Mouse (Mus musculus) lung, postnatal 14 days (tissue): ENCODE measurements around the gene Arhgap31.
"Not testable (repeated sequence)": the region's sequence is repeated elsewhere in the genome, so short reads cannot be mapped to it uniquely, and the experiment has no call there.

Source experiments
- DNase-seq: peaks from one replicate; pipeline ENCODE4 v3.0.0; 2021

The Arhgap31 gene

GRCm38 (mm10) chr16:38683094-38683493, 30.0 kb downstream of the Arhgap31 start:
- no peak for DNase-seq

GRCm38 (mm10) chr16:38681313-38681712, 31.8 kb downstream of the Arhgap31 start:
- DNase-seq = no peak

DNA sequence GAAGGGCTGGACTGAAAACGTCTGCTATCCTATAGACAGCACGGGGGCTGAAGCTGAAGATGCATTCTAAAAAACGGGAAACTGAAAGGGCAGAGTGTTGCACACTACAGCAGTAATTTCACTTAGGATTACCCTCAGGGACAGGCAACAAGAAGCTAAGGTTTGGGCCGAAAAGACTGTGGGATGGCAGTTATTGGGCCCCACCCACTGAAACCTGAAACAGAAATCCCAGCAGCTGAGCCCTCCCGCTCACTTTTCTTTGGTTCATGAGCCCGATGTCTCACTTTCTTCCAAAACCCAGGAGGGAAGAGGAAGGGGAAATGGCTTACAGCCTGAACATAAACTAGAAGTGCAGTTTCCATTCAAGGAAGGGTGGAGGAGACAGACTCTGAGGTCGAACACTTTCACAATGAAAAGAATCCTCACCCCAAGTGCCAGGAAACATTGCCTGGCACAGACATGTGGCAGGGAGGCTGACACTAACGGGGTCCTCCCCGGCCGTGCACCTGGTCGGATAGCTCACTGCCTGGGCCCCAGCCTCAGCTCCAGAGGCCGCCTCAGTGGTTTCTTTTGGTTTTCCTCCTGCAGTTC, 33.5 kb downstream of the Arhgap31 start:
- DNase-seq = peak; percentile 30

DNA sequence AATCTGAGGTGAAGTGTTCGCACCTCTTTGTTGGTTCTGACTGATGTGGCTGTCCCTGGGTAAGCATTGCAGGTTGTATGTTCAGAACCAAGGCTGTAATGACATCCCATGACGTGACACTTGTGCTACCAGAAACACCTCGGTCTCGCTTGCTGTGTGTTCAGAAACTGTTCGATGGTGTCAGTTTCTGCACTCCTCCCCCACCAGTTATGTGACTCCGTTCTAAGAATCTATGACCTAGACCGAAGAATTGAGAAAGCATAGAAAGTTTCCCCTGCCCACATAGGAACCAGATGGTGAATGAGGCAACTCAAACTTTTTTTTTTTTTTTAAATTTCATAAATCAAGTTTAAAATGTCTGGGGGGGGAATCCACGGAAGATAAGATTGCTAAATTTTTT, 34.2 kb downstream of the Arhgap31 start:
- DNase-seq = no peak

DNA sequence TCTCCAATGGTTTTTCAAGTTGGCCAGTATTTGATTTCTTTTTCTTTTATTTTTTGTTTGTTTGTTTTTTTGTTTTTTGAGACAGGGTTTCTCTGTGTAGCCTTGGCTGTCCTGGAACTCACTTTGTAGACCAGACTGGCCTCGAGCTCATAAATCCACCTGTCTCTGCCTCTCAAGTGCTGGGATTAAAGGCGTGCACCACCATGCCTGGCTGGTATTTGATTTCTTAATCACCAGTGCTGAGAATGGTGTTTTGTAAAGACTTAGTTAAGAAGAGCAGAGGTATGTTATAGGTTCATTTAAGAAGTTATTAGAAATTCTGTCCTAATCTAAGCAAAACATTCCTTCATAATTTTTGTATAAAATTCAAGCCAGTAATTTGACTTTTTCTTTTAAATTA, 35.1 kb downstream of the Arhgap31 start:
- DNase-seq = not testable (repeated sequence)

DNA sequence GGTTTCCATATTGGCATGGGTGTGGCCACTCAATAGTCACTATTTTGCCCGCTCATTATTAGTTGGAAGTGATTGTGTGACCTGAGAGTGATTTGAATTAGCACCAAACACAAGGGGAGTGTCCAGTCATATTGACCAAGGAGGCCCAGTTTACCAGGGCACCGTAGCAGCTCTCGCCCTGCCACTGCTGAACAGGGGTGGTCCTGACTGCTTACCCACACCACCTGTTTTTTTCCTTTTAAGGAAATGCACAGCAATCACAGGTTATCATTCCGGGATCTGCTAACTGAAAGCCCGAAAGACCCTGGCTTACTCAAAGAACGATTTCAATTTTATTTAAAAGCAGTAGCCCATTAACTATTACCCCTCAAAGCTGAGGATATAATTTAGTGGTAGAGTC, 35.9 kb downstream of the Arhgap31 start:
- no peak for DNase-seq

DNA sequence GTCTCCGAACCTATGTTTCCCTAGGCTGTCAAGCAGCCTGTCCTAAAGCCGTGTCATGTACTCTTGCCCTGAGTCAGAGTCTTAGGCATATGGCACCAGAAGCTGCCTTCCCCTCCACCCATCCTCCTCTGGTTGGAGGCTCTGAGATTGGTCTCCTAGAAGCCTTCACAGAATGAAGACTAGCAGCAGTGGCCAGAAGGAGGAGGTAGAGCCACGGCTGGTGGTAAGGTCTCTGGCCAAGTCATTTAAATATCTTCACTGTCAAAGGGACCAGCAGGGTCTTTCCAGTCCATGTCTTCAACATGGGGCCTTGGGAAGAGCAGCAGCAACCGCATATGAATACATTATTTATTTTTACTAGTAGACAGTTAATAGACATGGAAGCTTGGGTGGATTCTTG, 36.4 kb downstream of the Arhgap31 start:
- no peak for DNase-seq

GRCm38 (mm10) chr16:38675600-38676335, 37.3 kb downstream of the Arhgap31 start:
- DNase-seq = no peak

GRCm38 (mm10) chr16:38674891-38675290, 38.2 kb downstream of the Arhgap31 start:
- DNase-seq = no peak

- no peak for DNase-seq
Measured at GRCm38 (mm10) chr16:38673511-38673910, 39.6 kb downstream of the Arhgap31 start.

- DNase-seq = no peak
Measured at GRCm38 (mm10) chr16:38672947-38673346, 40.1 kb downstream of the Arhgap31 start.

DNA sequence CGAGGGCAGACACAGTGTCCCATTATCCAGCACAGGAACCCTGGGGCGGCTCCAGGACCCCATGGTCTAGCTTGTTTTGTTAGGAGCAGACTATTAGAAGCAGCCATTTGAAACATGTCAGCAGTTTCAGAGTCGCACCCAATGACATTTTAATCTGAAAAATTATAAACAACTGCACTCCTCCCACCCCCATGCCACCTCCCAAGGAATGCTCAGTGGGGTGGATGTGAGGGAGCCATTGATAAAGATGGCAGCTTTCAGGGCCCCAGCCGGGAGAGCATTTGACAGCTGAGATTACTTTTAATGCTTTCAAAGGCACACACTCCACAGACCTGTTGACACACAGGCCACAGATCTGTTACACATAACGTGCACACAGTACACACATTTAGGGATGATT, 40.7 kb downstream of the Arhgap31 start:
- no peak for DNase-seq

- no peak for DNase-seq
Measured at GRCm38 (mm10) chr16:38670621-38671390, 42.3 kb downstream of the Arhgap31 start.

DNA sequence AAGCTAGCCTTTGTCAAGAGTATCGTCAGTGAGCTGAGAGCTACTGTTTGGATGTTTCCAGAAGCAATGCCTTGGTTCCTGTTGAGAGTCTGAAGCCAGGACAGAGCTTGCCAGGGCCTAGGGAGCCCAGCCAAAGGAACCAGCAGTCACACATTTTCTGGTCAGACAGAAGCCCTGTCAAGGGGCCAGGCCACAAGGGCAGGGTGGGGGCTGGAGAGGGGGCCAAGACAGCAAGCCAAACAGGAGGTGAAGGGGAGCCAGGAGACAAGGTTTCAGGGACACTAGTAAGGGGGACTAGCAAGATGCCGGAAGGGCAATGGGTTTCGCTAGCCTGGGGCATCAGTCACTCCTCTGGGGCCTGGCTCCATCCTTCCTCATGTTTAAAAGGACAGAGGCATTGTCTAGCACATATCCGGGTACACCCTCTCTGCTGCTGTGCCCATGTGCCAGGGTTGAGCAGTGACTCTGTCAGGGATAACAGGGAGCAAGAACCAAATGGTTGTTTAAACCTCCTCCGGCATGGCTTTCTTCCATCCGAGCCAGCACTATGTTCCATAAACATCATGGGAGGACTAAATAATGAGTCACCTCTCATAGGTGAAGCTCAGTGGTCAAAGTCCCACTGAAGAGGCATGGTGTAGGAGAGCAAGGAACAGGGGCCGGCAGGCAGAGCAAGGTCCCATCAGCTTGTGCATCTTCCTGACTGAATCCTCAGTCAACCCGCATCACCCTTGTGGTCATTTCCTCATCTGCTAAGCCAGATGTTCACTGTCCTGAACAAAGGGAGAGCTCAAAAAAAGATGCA, 44.0 kb downstream of the Arhgap31 start:
- DNase-seq = peak; percentile 63

DNA sequence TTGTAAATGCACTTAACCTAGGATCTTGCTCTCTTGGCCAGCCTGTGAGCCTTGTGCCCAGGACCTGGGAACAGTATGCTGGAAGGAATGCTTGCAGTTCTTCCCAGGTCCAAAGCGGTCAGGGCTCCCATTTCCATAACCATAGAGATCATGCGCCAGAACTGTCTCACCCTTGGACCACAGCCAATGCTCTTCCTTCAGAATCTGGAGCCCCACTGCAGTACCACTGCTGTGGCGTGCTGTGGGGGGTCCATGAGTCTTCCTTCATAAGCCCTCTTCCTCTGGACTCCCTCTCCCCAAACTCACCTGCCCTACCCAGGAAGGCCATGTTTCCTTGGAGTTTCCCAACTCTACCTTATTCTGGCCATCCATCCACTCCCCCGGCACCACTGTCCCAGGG, 46.6 kb downstream of the Arhgap31 start:
- DNase-seq = no peak

DNA sequence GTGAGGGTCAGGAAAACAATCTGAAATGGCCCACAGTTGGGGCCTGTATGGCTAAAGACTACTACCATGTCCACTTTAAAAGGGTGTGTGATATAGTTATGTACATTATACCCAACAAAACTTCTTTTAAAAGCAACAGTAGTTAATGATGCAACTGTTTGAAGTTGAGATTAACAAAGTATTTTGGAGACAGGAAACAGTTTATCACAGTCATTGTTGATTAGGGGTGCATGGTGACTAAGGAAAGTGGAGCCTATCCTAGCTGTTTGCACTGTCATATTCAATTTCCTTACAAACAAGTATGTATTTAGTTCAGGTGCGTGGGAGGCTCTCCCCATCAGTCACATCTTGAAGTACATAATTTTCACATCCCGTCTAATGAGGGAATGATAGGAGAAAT, 47.1 kb downstream of the Arhgap31 start:
- no peak for DNase-seq

DNA sequence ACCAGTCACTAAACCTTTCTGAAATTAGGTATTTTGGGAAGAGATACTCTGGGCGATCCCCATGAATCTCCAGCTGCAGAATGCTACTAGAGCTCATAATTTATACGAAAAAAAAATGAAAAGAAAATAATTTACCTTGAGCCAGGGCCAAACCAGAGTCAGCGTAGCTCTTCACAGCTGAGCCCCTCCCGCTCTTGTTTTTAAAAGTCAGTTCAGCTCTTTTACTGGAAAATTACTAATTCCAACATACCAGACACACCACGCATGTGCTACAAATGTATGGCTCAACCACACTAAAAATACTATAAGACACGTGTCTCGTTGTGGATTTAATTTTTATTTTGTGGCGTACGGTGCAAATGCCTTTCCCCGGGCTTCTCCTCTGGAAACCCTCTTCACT, 50.5 kb downstream of the Arhgap31 start:
- no peak for DNase-seq

DNA sequence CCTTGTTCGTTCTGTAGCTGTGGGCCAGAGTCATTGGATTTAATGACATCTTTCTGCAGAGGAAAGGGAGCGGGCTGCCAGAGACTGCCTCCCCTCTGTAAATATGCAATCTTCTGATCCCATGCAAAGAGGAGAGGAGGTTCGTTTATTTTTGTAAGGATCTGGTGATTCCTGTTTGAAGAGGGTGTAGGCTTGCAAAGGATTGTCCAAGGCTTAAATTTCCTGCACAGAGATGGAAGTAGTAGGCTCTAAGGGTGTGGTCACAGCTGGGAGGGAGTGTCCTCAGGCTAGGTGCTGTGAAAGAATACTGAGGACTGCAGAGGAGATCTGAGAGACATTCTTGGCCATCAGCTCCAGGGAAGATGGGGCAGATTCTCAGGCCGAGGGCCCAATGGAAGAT, 58.8 kb downstream of the Arhgap31 start:
- no peak for DNase-seq

DNA sequence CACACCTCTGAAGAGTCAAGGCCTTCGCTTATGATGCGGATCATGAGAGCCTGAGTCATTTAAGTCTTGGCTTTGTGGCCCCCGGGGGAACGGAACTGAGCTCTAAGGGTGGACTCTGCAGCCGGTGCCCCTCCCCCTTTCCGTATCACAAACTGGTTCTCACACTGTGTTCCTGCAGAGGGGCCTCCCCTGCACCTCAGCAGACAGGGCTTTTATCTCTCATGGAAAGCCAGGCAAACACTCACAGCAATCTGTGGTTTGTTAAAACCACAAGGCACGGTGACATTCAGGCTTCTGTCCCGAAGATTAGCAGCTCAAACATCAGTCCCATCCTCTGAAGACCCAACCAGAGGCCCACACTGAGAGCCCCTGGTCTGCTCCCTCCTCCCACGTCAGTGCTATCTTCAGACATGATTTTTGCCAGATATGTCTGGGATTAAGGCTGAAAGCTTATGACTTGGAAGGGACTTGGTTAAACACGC, 59.6 kb downstream of the Arhgap31 start:
- DNase-seq = peak; percentile 64

DNA sequence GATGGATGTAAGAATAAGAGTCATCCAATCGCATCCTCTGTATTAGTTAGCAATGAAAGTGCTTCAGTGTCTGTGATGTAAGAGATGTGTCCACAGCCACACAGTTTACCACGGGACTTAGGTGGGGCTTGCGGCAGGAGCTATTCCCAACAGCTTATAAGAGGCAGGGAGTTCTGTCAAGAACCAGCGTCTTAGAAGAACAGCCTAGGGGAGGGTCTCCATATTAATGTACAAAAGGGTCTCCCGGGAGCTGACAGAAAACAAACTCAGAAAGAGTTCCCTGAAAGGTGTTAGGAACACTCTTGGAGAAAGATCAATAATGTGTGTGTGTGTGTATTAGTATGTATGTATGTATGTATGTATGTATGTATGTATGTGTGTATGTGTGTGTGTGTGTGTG, 60.4 kb downstream of the Arhgap31 start:
- DNase-seq = no peak

DNA sequence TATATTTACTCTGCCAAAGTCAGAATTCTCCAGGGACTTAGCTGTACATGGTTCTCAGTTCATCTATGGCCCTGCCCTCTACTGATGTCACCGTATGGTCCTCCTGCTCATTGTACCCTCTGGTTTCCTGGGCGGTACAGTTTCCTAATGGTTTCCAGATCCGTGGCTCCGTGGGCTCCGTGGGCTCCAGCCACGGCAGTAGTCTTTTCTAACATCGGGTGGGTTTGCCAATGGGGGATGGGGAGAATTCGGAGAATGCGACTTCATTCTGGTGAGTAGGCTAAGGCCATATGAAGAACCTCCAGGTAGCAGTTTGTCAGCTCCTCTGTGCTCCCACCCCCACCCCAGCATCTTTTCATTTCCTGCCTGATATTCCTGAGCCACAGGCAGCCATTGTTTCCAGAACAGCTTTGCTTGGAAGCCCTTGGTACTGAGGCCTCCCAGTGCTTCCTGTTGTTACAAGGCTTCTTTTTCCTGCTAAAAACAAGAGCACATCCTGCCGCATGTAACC, 61.3 kb downstream of the Arhgap31 start:
- peak; percentile 39 for DNase-seq

DNA sequence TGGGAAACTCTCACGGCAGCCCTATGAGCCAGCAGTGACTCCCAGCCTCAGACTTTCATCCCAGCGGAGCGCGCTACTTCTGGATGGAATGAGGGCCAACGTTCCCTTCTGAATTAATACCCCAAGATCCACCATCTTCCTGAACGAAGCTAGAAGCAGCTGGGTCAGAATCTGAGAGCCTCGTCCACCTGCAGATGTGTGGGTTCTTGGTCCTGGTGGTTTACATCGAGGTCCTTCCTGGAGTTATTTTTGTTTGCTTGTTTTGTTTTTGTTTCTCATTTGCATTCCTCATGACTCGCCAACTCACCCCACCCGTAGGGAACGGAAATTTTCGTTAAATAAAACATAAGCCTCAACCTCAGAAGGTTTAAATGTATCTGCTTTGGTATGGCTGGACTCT, 61.8 kb downstream of the Arhgap31 start:
- no peak for DNase-seq

- peak; percentile 61 for DNase-seq
Measured at GRCm38 (mm10) chr16:38649431-38649827, 63.6 kb downstream of the Arhgap31 start.
